Mouse (Mus musculus): Measurements from ENCODE around the gene Slc25a13. TPM values are rescaled to one million over a fixed set of nuclear protein-coding genes. Genes with fewer than 3 reads are reported as not detected.

Slc25a13 gene
- polyA plus RNA-seq, 1 experiment: not detected

- no peak overlapping the region for H3K4me3 ChIP-seq (ENCODE audit: insufficient read depth, low read depth, low read length)
- WGBS: 68% methylated on average over 7 of the region's 7 CpGs
- TF ChIP-seq POLR2A (IDR thresholded peaks at IDR 0.05; ENCODE audit: insufficient read depth, low read depth, low read length): no peak
- no peak for TF ChIP-seq CTCF (IDR thresholded peaks at IDR 0.05; ENCODE audit: insufficient read depth, low read depth, low read length)
- no peak overlapping the region for H3K27ac ChIP-seq (ENCODE audit: insufficient read depth, low read depth, low read length)
- peaks cover 2% of the 10 kb centered on the region; the same call in 1 of the 2 replicates for H3K4me1 ChIP-seq (ENCODE audit: control insufficient read depth, insufficient read depth, low read length)
These were observed 73.4 kb downstream of the Slc25a13 start for GRCm38 (mm10) chr6:6143525-6143924.

GRCm38 (mm10) chr6:6140370-6140769, 76.6 kb downstream of the Slc25a13 start:
- 94% methylated on average over 3 of the region's 3 CpGs for WGBS
- no peak overlapping the region for H3K4me3 ChIP-seq (ENCODE audit: insufficient read depth, low read depth, low read length)
- TF ChIP-seq POLR2A (IDR thresholded peaks at IDR 0.05; ENCODE audit: insufficient read depth, low read depth, low read length) (no peak), CTCF (IDR thresholded peaks at IDR 0.05; ENCODE audit: insufficient read depth, low read depth, low read length) (no peak)
- H3K27ac ChIP-seq (ENCODE audit: insufficient read depth, low read depth, low read length): no peak overlapping the region
- peaks cover 1% of the 10 kb centered on the region; the same call in 1 of the 2 replicates for H3K4me1 ChIP-seq (ENCODE audit: control insufficient read depth, insufficient read depth, low read length)

GRCm38 (mm10) chr6:6139061-6139460, 77.9 kb downstream of the Slc25a13 start:
- no peak for TF ChIP-seq POLR2A (IDR thresholded peaks at IDR 0.05; ENCODE audit: insufficient read depth, low read depth, low read length)
- no peak for TF ChIP-seq CTCF (IDR thresholded peaks at IDR 0.05; ENCODE audit: insufficient read depth, low read depth, low read length)
- WGBS: 92% methylated on average over 5 of the region's 5 CpGs
- Histone ChIP-seq H3K4me3 (ENCODE audit: insufficient read depth, low read depth, low read length) (no peak overlapping the region), H3K27ac (ENCODE audit: insufficient read depth, low read depth, low read length) (no peak overlapping the region), H3K4me1 (ENCODE audit: control insufficient read depth, insufficient read depth, low read length) (no peaks in the 10 kb centered on the region)

- Histone ChIP-seq H3K27ac (ENCODE audit: insufficient read depth, low read depth, low read length) (no peak overlapping the region), H3K4me1 (ENCODE audit: control insufficient read depth, insufficient read depth, low read length) (no peaks in the 10 kb centered on the region), H3K4me3 (ENCODE audit: insufficient read depth, low read depth, low read length) (no peak overlapping the region)
- 96% methylated on average over 3 of the region's 3 CpGs for WGBS
- TF ChIP-seq CTCF (IDR thresholded peaks at IDR 0.05; ENCODE audit: insufficient read depth, low read depth, low read length) (no peak), POLR2A (IDR thresholded peaks at IDR 0.05; ENCODE audit: insufficient read depth, low read depth, low read length) (no peak)
These were observed 80.2 kb downstream of the Slc25a13 start for GRCm38 (mm10) chr6:6136812-6137211.

GRCm38 (mm10) chr6:6134935-6135334, 82.0 kb downstream of the Slc25a13 start:
- 88% methylated on average over 4 of the region's 4 CpGs for WGBS
- no peaks in the 10 kb centered on the region for H3K4me1 ChIP-seq (ENCODE audit: control insufficient read depth, insufficient read depth, low read length)
- H3K27ac ChIP-seq (ENCODE audit: insufficient read depth, low read depth, low read length): no peak overlapping the region
- H3K4me3 ChIP-seq (ENCODE audit: insufficient read depth, low read depth, low read length): no peak overlapping the region
- TF ChIP-seq POLR2A (IDR thresholded peaks at IDR 0.05; ENCODE audit: insufficient read depth, low read depth, low read length) (no peak), CTCF (IDR thresholded peaks at IDR 0.05; ENCODE audit: insufficient read depth, low read depth, low read length) (no peak)

- Histone ChIP-seq H3K4me1 (ENCODE audit: control insufficient read depth, insufficient read depth, low read length) (no peaks in the 10 kb centered on the region), H3K4me3 (ENCODE audit: insufficient read depth, low read depth, low read length) (no peak overlapping the region), H3K27ac (ENCODE audit: insufficient read depth, low read depth, low read length) (no peak overlapping the region)
- 90% methylated on average over 8 of the region's 8 CpGs for WGBS
- no peak for TF ChIP-seq CTCF (IDR thresholded peaks at IDR 0.05; ENCODE audit: insufficient read depth, low read depth, low read length)
- TF ChIP-seq POLR2A (IDR thresholded peaks at IDR 0.05; ENCODE audit: insufficient read depth, low read depth, low read length): no peak
These were observed 83.4 kb downstream of the Slc25a13 start for GRCm38 (mm10) chr6:6133556-6134050.

GRCm38 (mm10) chr6:6132047-6132446, 84.9 kb downstream of the Slc25a13 start:
- H3K27ac ChIP-seq (ENCODE audit: insufficient read depth, low read depth, low read length): no peak overlapping the region
- TF ChIP-seq POLR2A (IDR thresholded peaks at IDR 0.05; ENCODE audit: insufficient read depth, low read depth, low read length): no peak
- TF ChIP-seq CTCF (IDR thresholded peaks at IDR 0.05; ENCODE audit: insufficient read depth, low read depth, low read length): no peak
- WGBS: 87% methylated on average over 5 of the region's 5 CpGs
- H3K4me3 ChIP-seq (ENCODE audit: insufficient read depth, low read depth, low read length): no peak overlapping the region
- no peaks in the 10 kb centered on the region for H3K4me1 ChIP-seq (ENCODE audit: control insufficient read depth, insufficient read depth, low read length)

GRCm38 (mm10) chr6:6125620-6126019, 91.4 kb downstream of the Slc25a13 start:
- H3K4me1 ChIP-seq (ENCODE audit: control insufficient read depth, insufficient read depth, low read length): peaks cover 3% of the 10 kb centered on the region; the same call in 1 of the 2 replicates
- H3K4me3 ChIP-seq (ENCODE audit: insufficient read depth, low read depth, low read length): no peak overlapping the region
- no peak overlapping the region for H3K27ac ChIP-seq (ENCODE audit: insufficient read depth, low read depth, low read length)
- WGBS: 90% methylated on average over 3 of the region's 3 CpGs
- TF ChIP-seq CTCF (IDR thresholded peaks at IDR 0.05; ENCODE audit: insufficient read depth, low read depth, low read length): no peak
- TF ChIP-seq POLR2A (IDR thresholded peaks at IDR 0.05; ENCODE audit: insufficient read depth, low read depth, low read length): no peak

GRCm38 (mm10) chr6:6121904-6122303, 95.1 kb downstream of the Slc25a13 start:
- no peak for TF ChIP-seq CTCF (IDR thresholded peaks at IDR 0.05; ENCODE audit: insufficient read depth, low read depth, low read length)
- Histone ChIP-seq H3K4me1 (ENCODE audit: control insufficient read depth, insufficient read depth, low read length) (peaks cover 3% of the 10 kb centered on the region; the same call in 1 of the 2 replicates), H3K4me3 (ENCODE audit: insufficient read depth, low read depth, low read length) (no peak overlapping the region), H3K27ac (ENCODE audit: insufficient read depth, low read depth, low read length) (no peak overlapping the region)
- WGBS: 95% methylated on average over 5 of the region's 5 CpGs

GRCm38 (mm10) chr6:6120841-6121240, 96.1 kb downstream of the Slc25a13 start:
- Histone ChIP-seq H3K4me1 (ENCODE audit: control insufficient read depth, insufficient read depth, low read length) (peaks cover 3% of the 10 kb centered on the region; the same call in 1 of the 2 replicates), H3K4me3 (ENCODE audit: insufficient read depth, low read depth, low read length) (no peak overlapping the region), H3K27ac (ENCODE audit: insufficient read depth, low read depth, low read length) (no peak overlapping the region)
- 94% methylated on average over 4 of the region's 4 CpGs for WGBS
- TF ChIP-seq CTCF (IDR thresholded peaks at IDR 0.05; ENCODE audit: insufficient read depth, low read depth, low read length): no peak
- TF ChIP-seq POLR2A (IDR thresholded peaks at IDR 0.05; ENCODE audit: insufficient read depth, low read depth, low read length): no peak
